Mouse (Mus musculus) brain, embryonic 14.5 days (tissue): ENCODE results near the gene Igdcc3.

Experiments used
- CTCF ChIP-seq: fragments of 200-500 bp; IDR thresholded peaks from 2 replicates; pipeline ENCODE4 v1.5.1; 2012; ENCODE audit warnings: inconsistent platforms, mild to moderate bottlenecking, moderate library complexity, borderline replicate concordance; ENCODE audit not compliant: insufficient read depth, insufficient read length; ENCODE audit errors: extremely low read depth
- POLR2A ChIP-seq: fragments of 200-500 bp; IDR thresholded peaks from 2 replicates; pipeline ENCODE4 v1.6.1; 2012; ENCODE audit warnings: mild to moderate bottlenecking, inconsistent platforms, borderline replicate concordance; ENCODE audit not compliant: poor library complexity, insufficient read depth, insufficient read length, severe bottlenecking; ENCODE audit errors: extremely low read depth

DNA sequence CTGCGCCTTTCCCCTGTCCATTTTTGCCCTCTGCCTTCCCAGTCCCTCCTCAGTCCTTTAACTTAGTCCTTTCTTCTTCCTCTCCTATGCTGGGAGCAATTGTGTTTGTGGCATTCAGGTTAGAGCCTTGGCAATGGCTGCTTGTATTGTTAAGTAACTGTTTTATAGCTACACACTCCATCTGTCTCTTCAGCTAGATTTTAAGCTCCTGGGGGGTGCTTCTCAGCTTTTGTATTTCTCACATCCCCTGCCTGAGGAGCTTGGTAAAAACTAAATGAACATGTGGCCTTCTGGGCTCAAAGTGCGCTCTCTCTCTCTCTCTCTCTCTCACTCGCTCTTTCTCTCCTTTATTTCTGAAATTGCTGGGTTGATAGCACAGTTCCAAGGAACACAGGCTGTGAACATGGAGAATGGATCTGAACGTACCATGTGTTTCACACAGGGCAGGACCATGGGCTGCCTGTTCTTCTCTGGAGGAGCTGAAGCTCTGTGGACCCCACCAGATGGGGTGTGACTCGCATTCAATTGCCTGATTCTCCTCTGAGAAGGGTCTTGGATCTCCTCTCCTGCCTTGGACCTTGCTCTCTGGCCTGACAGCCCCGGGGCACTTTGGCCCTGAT lies 11.8 kb downstream of the Igdcc3 start:
- TF ChIP-seq POLR2A: no peak
- no peak for TF ChIP-seq CTCF
